Mouse (Mus musculus) gastrocnemius, postnatal 25 days (tissue): ENCODE measurements around the gene Ctsl. TPM values are rescaled to one million over a fixed set of nuclear protein-coding genes. Genes with fewer than 3 reads are reported as not detected.

Experiments used
- DNase-seq: peaks from one replicate; pipeline ENCODE4 v3.0.0; 2022
- long read RNA-seq, 2 experiments: library from polyadenylated mRNA; stranded (forward); transcript quantifications; one replicate each; pipeline ENCODE4 v2.0.0; 2021
- total RNA-seq, 2 experiments: library from RNA; stranded (reverse); gene quantifications; 1 replicate in 1 of 2; 2 replicates in 1 of 2; pipeline ENCODE4 v1.2.3; 2021

Ctsl gene
- 100 to 1,000 TPM; 120 to 147 TPM for total RNA-seq
- long read RNA-seq, experiment 1, transcript Ctsl-201 (8 exons, 1,971 nt): major isoform, 76 of 97 reads
- long read RNA-seq, experiment 1, partial matches to known transcripts: 12 of 97 reads
- long read RNA-seq, experiment 1, other reads (novel, unspliced or antisense): 9 of 97 reads
- long read RNA-seq, experiment 2, transcript Ctsl-201 (8 exons, 1,971 nt): major isoform, 138 of 161 reads
- long read RNA-seq, experiment 2, partial matches to known transcripts: 20 of 161 reads
- long read RNA-seq, experiment 2, other reads (novel, unspliced or antisense): 3 of 161 reads

GRCm38 (mm10) chr13:64370173-64370940, at the start of gene Ctsl:
Ctsl (minus strand) TSS chr13:64370890.
- DNase-seq: peak; percentile 96

GRCm38 (mm10) chr13:64416955-64417601, 46.4 kb upstream of the Ctsl start:
- no peak for DNase-seq

- no peak for DNase-seq
These were observed 45.0 kb upstream of the Ctsl start for GRCm38 (mm10) chr13:64415659-64416058.

GRCm38 (mm10) chr13:64412752-64413257, 42.1 kb upstream of the Ctsl start:
- no peak for DNase-seq

GRCm38 (mm10) chr13:64411282-64411681, 40.6 kb upstream of the Ctsl start:
- DNase-seq: no peak

GRCm38 (mm10) chr13:64410604-64411003, 39.9 kb upstream of the Ctsl start:
- DNase-seq: no peak

GRCm38 (mm10) chr13:64407992-64408391, 37.3 kb upstream of the Ctsl start:
- no peak for DNase-seq

- DNase-seq: no peak
These were observed 34.9 kb upstream of the Ctsl start for GRCm38 (mm10) chr13:64405550-64405949.

- DNase-seq: no peak
These were observed 32.8 kb upstream of the Ctsl start for GRCm38 (mm10) chr13:64403519-64403918.

GRCm38 (mm10) chr13:64402951-64403460, 32.3 kb upstream of the Ctsl start:
- DNase-seq: no peak

GRCm38 (mm10) chr13:64402504-64402949, 31.8 kb upstream of the Ctsl start:
- no peak for DNase-seq

- no peak for DNase-seq
These were observed 31.3 kb upstream of the Ctsl start for GRCm38 (mm10) chr13:64402006-64402405.

- DNase-seq: peak; percentile 57
These were observed 30.2 kb upstream of the Ctsl start for GRCm38 (mm10) chr13:64400801-64401361.

GRCm38 (mm10) chr13:64399906-64400305, 29.2 kb upstream of the Ctsl start:
- DNase-seq: no peak

- DNase-seq: no peak
These were observed 27.4 kb upstream of the Ctsl start for GRCm38 (mm10) chr13:64398065-64398464.

GRCm38 (mm10) chr13:64396979-64397378, 26.3 kb upstream of the Ctsl start:
- DNase-seq: no peak

GRCm38 (mm10) chr13:64388415-64388814, 17.7 kb upstream of the Ctsl start:
- DNase-seq: no peak

- no peak for DNase-seq
These were observed 15.4 kb upstream of the Ctsl start for GRCm38 (mm10) chr13:64386048-64386447.

- DNase-seq: no peak
These were observed 14.2 kb upstream of the Ctsl start for GRCm38 (mm10) chr13:64384937-64385336.

GRCm38 (mm10) chr13:64380251-64380650, 9.6 kb upstream of the Ctsl start:
- DNase-seq: no peak

GRCm38 (mm10) chr13:64378601-64379000, 7.9 kb upstream of the Ctsl start:
- no peak for DNase-seq

GRCm38 (mm10) chr13:64376472-64376871, 5.8 kb upstream of the Ctsl start:
- DNase-seq: no peak
